Mouse (Mus musculus): ENCODE measurements around the gene Creb3l4.

GRCm38 (mm10) chr3:90255194-90255565 lies 11.9 kb upstream of the Creb3l4 start:
- TF ChIP-seq POLR2A (IDR thresholded peaks at IDR 0.05; ENCODE audit: low read depth, low read length) (0 out of 2 replicates have a peak, but pooled peaks have one; percentile 1), CTCF (conservative IDR thresholded peaks at IDR 0.05 in 1 of 2, IDR thresholded peaks at IDR 0.05 in 1 of 2; ENCODE audit: low read depth in 2 of 2, low read length in 2 of 2) (no peak)
